Mouse (Mus musculus) liver, embryonic 14.5 days (tissue): ENCODE measurements around the gene Thegl. TPM values are rescaled to one million over a fixed set of nuclear protein-coding genes. Genes with fewer than 3 reads are reported as not detected.
"Not testable (repeated sequence)": the region's sequence is repeated elsewhere in the genome, so short reads cannot be mapped to it uniquely, and the experiment has no call there.

Source experiments
- ATAC-seq: fragments of 200-750 bp; cut with Nextera tagmentation; 2 replicates; pipeline ENCODE4 v1.8.0; 2017; ENCODE audit warnings: moderate number of reproducible peaks, mild to moderate bottlenecking, moderate library complexity; ENCODE audit not compliant: insufficient read depth
- DNase-seq, 3 experiments: peaks; one replicate each; pipeline ENCODE4 v3.0.0-alpha.2; 2012 to 2013; ENCODE audit warnings: low read depth in 3 of 3, low spot score in 3 of 3
- H3K27ac ChIP-seq: fragments of 300-500 bp; sonication (generic); 2 replicates; pipeline ENCODE4 v1.5.1; 2014; ENCODE audit warnings: moderate library complexity, mild to moderate bottlenecking, control low read depth, inconsistent platforms
- H3K27me3 ChIP-seq: fragments of 300-500 bp; sonication (generic); 2 replicates; pipeline ENCODE4 v1.6.1; 2014; ENCODE audit warnings: mild to moderate bottlenecking, low read length, moderate library complexity; ENCODE audit not compliant: control insufficient read depth, insufficient read depth
- H3K36me3 ChIP-seq: fragments of 300-500 bp; sonication (generic); replicated peaks from 2 replicates; pipeline ENCODE4 v1.6.1; 2014; ENCODE audit warnings: low read depth; ENCODE audit not compliant: control insufficient read depth, insufficient read depth
- H3K4me1 ChIP-seq, 2 experiments: fragments of 200-500 bp in 1 of 2; fragments of 300-500 bp in 1 of 2; sonication (generic) in 1 of 2; replicated peaks; 2 replicates each; pipeline ENCODE4 v1.6.1; 2012 to 2014; ENCODE audit warnings: antibody characterized with exemption in 1 of 2, inconsistent platforms in 1 of 2, low read length in 1 of 2; ENCODE audit not compliant: control insufficient read depth in 2 of 2, insufficient read depth in 2 of 2
- H3K4me2 ChIP-seq: fragments of 300-500 bp; sonication (generic); 2 replicates; pipeline ENCODE4 v1.6.1; 2014; ENCODE audit warnings: low read depth, mild to moderate bottlenecking, control low read depth, moderate library complexity
- H3K4me3 ChIP-seq, 2 experiments: fragments of 200-500 bp in 1 of 2; fragments of 300-500 bp in 1 of 2; sonication (generic) in 1 of 2; 2 replicates each; pipeline ENCODE4 v1.5.1; 2012 to 2014; ENCODE audit warnings: low read depth in 2 of 2, low read length in 2 of 2, mild to moderate bottlenecking in 2 of 2, control low read depth in 1 of 2, inconsistent platforms in 1 of 2, moderate library complexity in 1 of 2; ENCODE audit not compliant: insufficient read depth in 1 of 2
- H3K9ac ChIP-seq: fragments of 300-500 bp; sonication (generic); replicated peaks from 2 replicates; pipeline ENCODE4 v1.6.1; 2014; ENCODE audit warnings: mild to moderate bottlenecking, control low read depth, moderate library complexity
- H3K9me3 ChIP-seq: fragments of 300-500 bp; sonication (generic); 2 replicates; pipeline ENCODE4 v1.6.1; 2016; ENCODE audit warnings: low read length, mixed read lengths; ENCODE audit not compliant: control insufficient read depth
- CTCF ChIP-seq: IDR thresholded peaks from 2 replicates; pipeline ENCODE4 v1.5.1; 2016; ENCODE audit warnings: antibody characterized with exemption, low read depth, control low read depth
- EP300 ChIP-seq: IDR thresholded peaks from 2 replicates; pipeline ENCODE4 v1.6.1; 2016; ENCODE audit warnings: antibody characterized with exemption, low read depth
- WGBS: fragments of 180-500 bp; shearing (Covaris S2); extraction: QIAGEN DNeasy Blood & Tissue Kit; methylation state at CpG from one replicate; pipeline ENCODE4 v1.1.7; 2014; ENCODE audit not compliant: insufficient replicate concordance; 5-methylcytosine and 5-hydroxymethylcytosine counted together
- polyA plus RNA-seq, 2 experiments: library from polyadenylated mRNA; depleted of rRNA in 1 of 2; stranded (reverse) in 1 of 2; unstranded in 1 of 2; fragments of >200 nt; fragmentation: Nextera tagmentation in 1 of 2; extraction: Ambion mirVana in 1 of 2; gene quantifications; 2 replicates each; pipeline versions ENCODE4 v1.2.1 to v1.2.3; 2012 to 2014

Gene Thegl
- polyA plus RNA-seq, 2 experiments: 0.18 to 0.43 TPM

- H3K4me2 ChIP-seq: no peak overlapping the region
These were observed 76.7 kb downstream of the Thegl start for GRCm38 (mm10) chr5:77092531-77092930.

GRCm38 (mm10) chr5:77093961-77094360 lies 78.1 kb downstream of the Thegl start:
- Histone ChIP-seq H3K36me3 (no peaks in the 10 kb centered on the region), H3K4me2 (peak overlapping the region; percentile 77), H3K27me3 (peaks cover 18% of the 10 kb centered on the region), H3K27ac (no peak overlapping the region), H3K9me3 (no peaks in the 10 kb centered on the region), H3K4me3 (no peak overlapping the region), H3K4me1 (peaks cover 0 to 6% of the 10 kb centered on the region in 2 experiments; a peak in 2 of 4 replicates), H3K9ac (no peak overlapping the region)
- ATAC-seq (no peak), DNase-seq (no peak)
- TF ChIP-seq EP300 (no peak), CTCF (no peak)
- 39% methylated on average over 8 of the region's 8 CpGs for WGBS

More at GRCm38 (mm10) chr5:77092531-77092930, 76.7 kb downstream of the Thegl start:
- no peak for TF ChIP-seq CTCF
- no peak for TF ChIP-seq EP300
- DNase-seq (no peak), ATAC-seq (no peak)
- Histone ChIP-seq H3K4me1 (peaks cover 0 to 2% of the 10 kb centered on the region in 2 experiments; a peak in 1 of 4 replicates), H3K9ac (no peak overlapping the region), H3K36me3 (no peaks in the 10 kb centered on the region), H3K9me3 (no peaks in the 10 kb centered on the region), H3K27ac (no peak overlapping the region), H3K27me3 (peaks cover 18% of the 10 kb centered on the region), H3K4me3 (no peak overlapping the region)
- 33% methylated on average over 5 of the region's 5 CpGs for WGBS

- H3K9ac ChIP-seq: peak overlapping the region; percentile 34
- under 1% methylated on average over 69 of the region's 69 CpGs for WGBS
- DNase-seq: no peak
- peaks cover 18% of the 10 kb centered on the region for H3K27me3 ChIP-seq
- H3K27ac ChIP-seq: no peak overlapping the region
- H3K4me3 ChIP-seq: peak overlapping the region; percentile 38 to 56
- ATAC-seq: peak; percentile 72; the same call in 1 of the 2 replicates
- TF ChIP-seq EP300 (no peak), CTCF (no peak)
- no peaks in the 10 kb centered on the region for H3K36me3 ChIP-seq
- H3K4me1 ChIP-seq: peaks cover 0 to 8% of the 10 kb centered on the region in 2 experiments; a peak in 2 of 4 replicates
- H3K4me2 ChIP-seq: peak overlapping the region; percentile 77
- H3K9me3 ChIP-seq: no peaks in the 10 kb centered on the region
These were observed 79.0 kb downstream of the Thegl start for GRCm38 (mm10) chr5:77094510-77095491.

GRCm38 (mm10) chr5:77096194-77096593 lies 80.4 kb downstream of the Thegl start:
- not testable (repeated sequence) for H3K36me3 ChIP-seq, H3K27ac ChIP-seq, DNase-seq, H3K4me2 ChIP-seq, ATAC-seq, H3K4me3 ChIP-seq, H3K9ac ChIP-seq, H3K9me3 ChIP-seq
- Histone ChIP-seq H3K4me1 (peaks cover 0 to 10% of the 10 kb centered on the region in 2 experiments; a peak in 2 of 4 replicates), H3K27me3 (peaks cover 18% of the 10 kb centered on the region)
- WGBS: 57% methylated on average over 3 of the region's 3 CpGs

- Histone ChIP-seq H3K36me3 (no peaks in the 10 kb centered on the region), H3K9ac (no peak overlapping the region), H3K27me3 (peaks cover 18% of the 10 kb centered on the region), H3K9me3 (no peaks in the 10 kb centered on the region), H3K4me3 (no peak overlapping the region), H3K4me2 (no peak overlapping the region), H3K4me1 (peaks cover 0 to 10% of the 10 kb centered on the region in 2 experiments; a peak in 2 of 4 replicates), H3K27ac (no peak overlapping the region)
- ATAC-seq: no peak
- peak in 1 of 3 experiments; percentile 29 for DNase-seq
- 36% methylated on average over 6 of the region's 6 CpGs for WGBS
- no peak for TF ChIP-seq EP300
These were observed 81.9 kb downstream of the Thegl start for GRCm38 (mm10) chr5:77097686-77098085.
